Mouse (Mus musculus): ENCODE data around the gene Rasl11a. TPM values are rescaled to one million over a fixed set of nuclear protein-coding genes. Genes with fewer than 3 reads are reported as not detected.

The Rasl11a gene
- polyA plus RNA-seq, 1 experiment from 2014 or later = 28.6 TPM

- no peaks in the 10 kb centered on the region for H3K4me1 ChIP-seq (replicated peaks; ENCODE audit: control insufficient read depth, insufficient read depth, low read length)
- no peaks in the 10 kb centered on the region; the same call in 1 of the 2 replicates for H3K9me3 ChIP-seq (ENCODE audit: control insufficient read depth, low read length)
- ATAC-seq (replicated peaks; ENCODE audit: low FRiP score) (no peak), DNase-seq (ENCODE audit: low spot score) (no peak)
- WGBS = 94% methylated on average over 3 of the region's 3 CpGs
- H3K9ac ChIP-seq (ENCODE audit: low read length) = no peak overlapping the region
- H3K27ac ChIP-seq (ENCODE audit: low read depth, low read length) = no peak overlapping the region
- H3K27me3 ChIP-seq (ENCODE audit: control insufficient read depth, insufficient read depth, low read length) = no peaks in the 10 kb centered on the region
- no peak overlapping the region for H3K4me3 ChIP-seq (ENCODE audit: low read depth, low read length)
- no peaks in the 10 kb centered on the region for H3K36me3 ChIP-seq (ENCODE audit: control insufficient read depth, insufficient read depth, low read length)
- no peak overlapping the region for H3K4me2 ChIP-seq (ENCODE audit: low read depth, low read length, severe bottlenecking)
Observed at GRCm38 (mm10) chr5:146856106-146856505, 11.2 kb downstream of the Rasl11a start.

GRCm38 (mm10) chr5:146857620-146858019 is 12.7 kb downstream of the Rasl11a start:
- no peak overlapping the region for H3K9ac ChIP-seq (ENCODE audit: low read length)
- H3K4me3 ChIP-seq (ENCODE audit: low read depth, low read length) = no peak overlapping the region
- no peaks in the 10 kb centered on the region for H3K27me3 ChIP-seq (ENCODE audit: control insufficient read depth, insufficient read depth, low read length)
- no peak for DNase-seq (ENCODE audit: low spot score)
- no peaks in the 10 kb centered on the region for H3K4me1 ChIP-seq (replicated peaks; ENCODE audit: control insufficient read depth, insufficient read depth, low read length)
- no peaks in the 10 kb centered on the region for H3K36me3 ChIP-seq (ENCODE audit: control insufficient read depth, insufficient read depth, low read length)
- no peak overlapping the region for H3K4me2 ChIP-seq (ENCODE audit: low read depth, low read length, severe bottlenecking)
- no peak for ATAC-seq (replicated peaks; ENCODE audit: low FRiP score)
- no peak overlapping the region for H3K27ac ChIP-seq (ENCODE audit: low read depth, low read length)
- WGBS = 80% methylated on average over 8 of the region's 8 CpGs
- H3K9me3 ChIP-seq (ENCODE audit: control insufficient read depth, low read length) = no peaks in the 10 kb centered on the region; the same call in 1 of the 2 replicates

GRCm38 (mm10) chr5:146858772-146859171 is 13.9 kb downstream of the Rasl11a start:
- Histone ChIP-seq H3K4me2 (ENCODE audit: low read depth, low read length, severe bottlenecking) (no peak overlapping the region), H3K9ac (ENCODE audit: low read length) (no peak overlapping the region), H3K27me3 (ENCODE audit: control insufficient read depth, insufficient read depth, low read length) (no peaks in the 10 kb centered on the region), H3K4me3 (ENCODE audit: low read depth, low read length) (no peak overlapping the region), H3K36me3 (ENCODE audit: control insufficient read depth, insufficient read depth, low read length) (no peaks in the 10 kb centered on the region), H3K4me1 (replicated peaks; ENCODE audit: control insufficient read depth, insufficient read depth, low read length) (no peaks in the 10 kb centered on the region), H3K9me3 (ENCODE audit: control insufficient read depth, low read length) (no peaks in the 10 kb centered on the region; the same call in 1 of the 2 replicates), H3K27ac (ENCODE audit: low read depth, low read length) (no peak overlapping the region)
- DNase-seq (ENCODE audit: low spot score) = no peak
- WGBS = 94% methylated on average over 9 of the region's 9 CpGs
- no peak for ATAC-seq (replicated peaks; ENCODE audit: low FRiP score)

- Histone ChIP-seq H3K27me3 (ENCODE audit: control insufficient read depth, insufficient read depth, low read length) (no peaks in the 10 kb centered on the region), H3K36me3 (ENCODE audit: control insufficient read depth, insufficient read depth, low read length) (no peaks in the 10 kb centered on the region), H3K4me2 (ENCODE audit: low read depth, low read length, severe bottlenecking) (no peak overlapping the region), H3K27ac (ENCODE audit: low read depth, low read length) (no peak overlapping the region), H3K9me3 (ENCODE audit: control insufficient read depth, low read length) (no peaks in the 10 kb centered on the region; the same call in 1 of the 2 replicates), H3K9ac (ENCODE audit: low read length) (no peak overlapping the region), H3K4me1 (replicated peaks; ENCODE audit: control insufficient read depth, insufficient read depth, low read length) (no peaks in the 10 kb centered on the region), H3K4me3 (ENCODE audit: low read depth, low read length) (no peak overlapping the region)
- WGBS = 78% methylated on average over 8 of the region's 8 CpGs
- no peak for DNase-seq (ENCODE audit: low spot score)
- ATAC-seq (replicated peaks; ENCODE audit: low FRiP score) = no peak
Observed at GRCm38 (mm10) chr5:146859246-146859645, 14.4 kb downstream of the Rasl11a start.

- ATAC-seq (replicated peaks; ENCODE audit: low FRiP score) = no peak
- Histone ChIP-seq H3K4me2 (ENCODE audit: low read depth, low read length, severe bottlenecking) (no peak overlapping the region), H3K36me3 (ENCODE audit: control insufficient read depth, insufficient read depth, low read length) (no peaks in the 10 kb centered on the region), H3K27me3 (ENCODE audit: control insufficient read depth, insufficient read depth, low read length) (no peaks in the 10 kb centered on the region), H3K4me1 (replicated peaks; ENCODE audit: control insufficient read depth, insufficient read depth, low read length) (no peaks in the 10 kb centered on the region), H3K27ac (ENCODE audit: low read depth, low read length) (no peak overlapping the region), H3K9ac (ENCODE audit: low read length) (no peak overlapping the region), H3K9me3 (ENCODE audit: control insufficient read depth, low read length) (no peaks in the 10 kb centered on the region; the same call in 1 of the 2 replicates), H3K4me3 (ENCODE audit: low read depth, low read length) (no peak overlapping the region)
- WGBS = 86% methylated on average over 18 of the region's 18 CpGs
- DNase-seq (ENCODE audit: low spot score) = no peak
Observed at GRCm38 (mm10) chr5:146860222-146860998, 15.5 kb downstream of the Rasl11a start.

GRCm38 (mm10) chr5:146861588-146861987 is 16.7 kb downstream of the Rasl11a start:
- no peak overlapping the region for H3K27ac ChIP-seq (ENCODE audit: low read depth, low read length)
- no peaks in the 10 kb centered on the region for H3K4me1 ChIP-seq (replicated peaks; ENCODE audit: control insufficient read depth, insufficient read depth, low read length)
- no peak overlapping the region for H3K4me3 ChIP-seq (ENCODE audit: low read depth, low read length)
- no peaks in the 10 kb centered on the region for H3K9me3 ChIP-seq (ENCODE audit: control insufficient read depth, low read length)
- H3K4me2 ChIP-seq (ENCODE audit: low read depth, low read length, severe bottlenecking) = no peak overlapping the region
- ATAC-seq (replicated peaks; ENCODE audit: low FRiP score) (no peak), DNase-seq (ENCODE audit: low spot score) (no peak)
- no peaks in the 10 kb centered on the region for H3K27me3 ChIP-seq (ENCODE audit: control insufficient read depth, insufficient read depth, low read length)
- H3K36me3 ChIP-seq (ENCODE audit: control insufficient read depth, insufficient read depth, low read length) = no peaks in the 10 kb centered on the region
- no peak overlapping the region for H3K9ac ChIP-seq (ENCODE audit: low read length)
- WGBS = 49% methylated on average over 7 of the region's 7 CpGs

GRCm38 (mm10) chr5:146865511-146865910 is 20.6 kb downstream of the Rasl11a start:
- H3K9me3 ChIP-seq (ENCODE audit: control insufficient read depth, low read length) = no peaks in the 10 kb centered on the region
- H3K36me3 ChIP-seq (ENCODE audit: control insufficient read depth, insufficient read depth, low read length) = no peaks in the 10 kb centered on the region
- H3K9ac ChIP-seq (ENCODE audit: low read length) = no peak overlapping the region
- no peak overlapping the region for H3K27ac ChIP-seq (ENCODE audit: low read depth, low read length)
- 85% methylated on average over 4 of the region's 4 CpGs for WGBS
- no peaks in the 10 kb centered on the region for H3K27me3 ChIP-seq (ENCODE audit: control insufficient read depth, insufficient read depth, low read length)
- H3K4me1 ChIP-seq (replicated peaks; ENCODE audit: control insufficient read depth, insufficient read depth, low read length) = no peaks in the 10 kb centered on the region; the same call in 1 of the 2 replicates
- H3K4me3 ChIP-seq (ENCODE audit: low read depth, low read length) = no peak overlapping the region
- no peak for DNase-seq (ENCODE audit: low spot score)
- no peak overlapping the region for H3K4me2 ChIP-seq (ENCODE audit: low read depth, low read length, severe bottlenecking)
- ATAC-seq (replicated peaks; ENCODE audit: low FRiP score) = no peak

GRCm38 (mm10) chr5:146866277-146866676 is 21.4 kb downstream of the Rasl11a start:
- ATAC-seq (replicated peaks; ENCODE audit: low FRiP score) (no peak), DNase-seq (ENCODE audit: low spot score) (no peak)
- Histone ChIP-seq H3K27me3 (ENCODE audit: control insufficient read depth, insufficient read depth, low read length) (no peaks in the 10 kb centered on the region), H3K4me3 (ENCODE audit: low read depth, low read length) (no peak overlapping the region), H3K36me3 (ENCODE audit: control insufficient read depth, insufficient read depth, low read length) (no peaks in the 10 kb centered on the region), H3K27ac (ENCODE audit: low read depth, low read length) (no peak overlapping the region), H3K9ac (ENCODE audit: low read length) (no peak overlapping the region), H3K4me2 (ENCODE audit: low read depth, low read length, severe bottlenecking) (no peak overlapping the region), H3K9me3 (ENCODE audit: control insufficient read depth, low read length) (no peaks in the 10 kb centered on the region), H3K4me1 (replicated peaks; ENCODE audit: control insufficient read depth, insufficient read depth, low read length) (no peaks in the 10 kb centered on the region; the same call in 1 of the 2 replicates)
- 91% methylated on average over 2 of the region's 2 CpGs for WGBS

Measured in forebrain, embryonic 11.5 days (tissue).